Mouse (Mus musculus): Measurements from ENCODE around the gene Calm3.

Gene Calm3

DNA sequence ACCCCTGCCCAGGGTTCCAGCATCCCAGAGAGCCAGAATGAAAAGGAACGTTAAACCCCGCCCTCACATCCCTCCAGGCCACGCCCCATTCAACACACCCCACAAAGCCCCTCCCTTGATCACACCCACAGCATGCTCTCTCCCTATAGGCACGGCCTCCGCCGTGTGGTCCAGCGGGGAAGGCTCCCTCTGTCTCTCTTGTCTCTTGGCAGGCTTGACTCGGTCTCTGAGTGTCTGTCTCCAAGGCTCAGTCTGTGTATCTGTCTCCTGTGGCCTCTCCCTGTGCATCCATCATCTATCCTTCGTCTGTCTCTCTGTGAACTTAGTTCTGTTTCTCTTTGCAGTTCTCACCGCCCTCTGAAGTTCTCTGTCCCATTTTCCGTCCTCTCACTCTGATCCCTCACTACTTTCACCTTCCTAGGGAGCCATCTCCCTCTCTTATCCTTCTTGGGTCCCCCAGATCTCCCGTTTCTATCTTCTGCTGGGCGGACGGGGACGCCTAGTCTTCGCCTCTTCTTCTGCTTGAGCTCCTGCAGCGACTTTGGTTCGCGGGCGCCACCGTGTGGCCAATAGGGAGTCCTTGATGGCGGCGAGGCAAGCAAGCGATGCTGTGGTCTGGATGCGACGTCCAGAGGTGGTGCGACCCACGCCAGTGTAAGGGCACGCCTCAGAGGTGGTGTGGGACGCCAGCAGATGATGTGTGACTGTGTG lies 32.1 kb downstream of the Calm3 start, which contains the start of gene Gng8:
Gng8 (plus strand) TSS at position 146 of the 711 bp plus-strand sequence.
- DNase-seq (ENCODE audit: low read depth, low spot score), result peak; percentile 92

DNA sequence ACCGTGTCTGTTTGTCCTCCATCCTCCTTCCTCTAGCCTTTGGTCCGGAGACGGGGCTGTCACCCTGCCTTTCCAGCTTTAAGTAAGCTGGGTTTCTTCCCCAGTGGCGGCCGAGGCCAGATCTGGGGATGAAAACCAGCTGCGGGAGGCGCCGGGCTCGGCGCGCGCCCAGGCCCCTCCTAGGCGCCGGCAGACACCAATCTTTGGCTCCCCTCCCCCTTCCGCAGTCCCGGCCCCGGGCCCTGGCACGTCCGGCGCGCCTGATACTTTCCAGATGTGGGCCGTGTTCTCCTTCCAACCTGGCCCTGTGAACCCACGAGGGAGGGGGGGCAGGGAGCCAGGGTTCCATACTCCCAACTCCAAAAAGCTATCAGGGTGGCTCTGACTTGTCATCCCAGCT lies 33.0 kb downstream of the Calm3 start:
- no peak for DNase-seq (ENCODE audit: low read depth, low spot score)

- no peak for DNase-seq (ENCODE audit: low read depth, low spot score)
Measured at GRCm38 (mm10) chr7:16890536-16890935, 33.4 kb downstream of the Calm3 start.

GRCm38 (mm10) chr7:16885905-16886304 lies 38.0 kb downstream of the Calm3 start:
- no peak for DNase-seq (ENCODE audit: low read depth, low spot score)

GRCm38 (mm10) chr7:16885271-16885776 lies 38.6 kb downstream of the Calm3 start:
- DNase-seq (ENCODE audit: low read depth, low spot score), result peak; percentile 43

DNA sequence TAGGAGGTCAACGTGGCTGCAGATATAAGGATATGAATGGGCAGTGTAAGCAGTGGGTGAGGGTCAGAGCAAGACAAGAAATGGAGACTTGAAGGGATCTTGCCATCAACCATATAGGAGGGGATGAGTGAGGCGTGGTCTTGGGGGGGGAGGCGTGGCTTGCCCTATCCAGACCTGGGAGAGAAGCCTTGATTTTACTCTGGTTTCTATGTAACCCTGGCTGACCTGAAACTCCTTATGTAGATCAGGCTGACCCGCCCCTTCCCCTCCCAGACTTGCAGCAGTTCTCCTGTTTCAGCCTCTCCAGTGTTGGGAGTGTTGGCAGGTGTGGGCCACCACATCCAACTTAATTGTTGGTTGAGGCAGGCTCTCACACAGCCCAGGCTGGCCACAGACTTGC lies 39.6 kb downstream of the Calm3 start:
- no peak for DNase-seq (ENCODE audit: low read depth, low spot score)

DNA sequence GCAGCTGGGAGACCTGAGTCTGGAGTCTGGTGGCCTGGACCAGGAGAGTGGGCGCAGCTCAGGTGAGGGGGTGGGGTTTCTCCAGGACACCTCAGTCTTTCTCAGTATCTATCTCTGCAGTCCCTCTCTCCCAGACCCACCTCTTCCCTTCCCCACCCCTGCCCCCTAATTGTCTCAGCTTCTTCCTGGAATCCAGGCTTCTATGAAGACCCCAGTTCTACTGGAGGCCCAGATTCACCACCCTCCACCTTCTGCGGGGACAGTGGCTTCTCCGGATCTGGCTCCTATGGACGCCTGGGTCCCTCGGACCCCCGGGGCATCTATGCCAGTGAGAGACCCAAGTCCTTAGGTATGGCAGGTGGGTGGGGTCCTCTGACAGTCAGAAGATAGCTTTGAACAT lies 40.8 kb downstream of the Calm3 start:
- no peak for DNase-seq (ENCODE audit: low read depth, low spot score)

DNA sequence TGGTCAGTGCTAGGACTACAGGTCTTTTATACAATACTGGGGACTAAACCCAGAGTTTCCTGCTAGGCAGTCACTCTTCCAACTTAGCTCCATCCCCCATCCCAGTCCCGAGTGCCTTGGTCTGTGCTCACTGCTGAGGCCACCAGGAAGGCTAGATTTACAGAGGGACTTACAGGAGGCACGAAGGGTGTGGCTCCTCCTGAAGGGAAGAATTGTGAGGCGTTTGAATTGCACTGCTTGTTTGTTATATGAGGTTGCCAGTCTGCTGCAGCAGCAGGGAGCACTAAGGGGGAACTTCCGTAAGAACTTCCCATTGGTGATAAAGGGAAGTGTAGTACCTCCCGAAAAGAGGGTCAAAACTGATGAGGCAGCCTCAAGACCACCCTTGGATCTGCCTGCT lies 43.3 kb downstream of the Calm3 start:
- DNase-seq (ENCODE audit: low read depth, low spot score), result peak; percentile 63

- DNase-seq (ENCODE audit: low read depth, low spot score), result peak; percentile 70
Measured at GRCm38 (mm10) chr7:16879796-16880547, 43.9 kb downstream of the Calm3 start.

- no peak for DNase-seq (ENCODE audit: low read depth, low spot score)
Measured at GRCm38 (mm10) chr7:16877717-16878116, 46.2 kb downstream of the Calm3 start.

DNA sequence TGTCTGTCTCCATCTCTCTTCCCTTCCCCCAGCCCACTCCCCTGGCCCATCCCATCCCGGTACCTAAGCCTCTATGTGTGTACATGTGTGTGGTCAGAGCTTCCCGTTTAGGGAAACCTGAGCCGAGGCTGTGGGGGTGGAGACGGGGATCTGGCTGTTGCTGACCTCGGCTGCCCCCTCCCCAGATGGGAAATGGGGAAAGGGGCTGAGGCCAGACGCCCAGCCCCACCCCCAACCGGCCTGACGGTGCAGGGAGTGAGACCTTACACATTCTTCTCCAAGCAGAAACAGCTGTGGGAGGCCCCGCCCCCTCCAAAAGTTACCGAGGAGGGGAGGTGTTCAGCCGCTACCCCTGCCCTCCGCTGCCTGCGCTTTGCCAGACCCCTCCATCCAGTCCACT lies 47.3 kb downstream of the Calm3 start:
- peak; percentile 43 for DNase-seq (ENCODE audit: low read depth, low spot score)

DNA sequence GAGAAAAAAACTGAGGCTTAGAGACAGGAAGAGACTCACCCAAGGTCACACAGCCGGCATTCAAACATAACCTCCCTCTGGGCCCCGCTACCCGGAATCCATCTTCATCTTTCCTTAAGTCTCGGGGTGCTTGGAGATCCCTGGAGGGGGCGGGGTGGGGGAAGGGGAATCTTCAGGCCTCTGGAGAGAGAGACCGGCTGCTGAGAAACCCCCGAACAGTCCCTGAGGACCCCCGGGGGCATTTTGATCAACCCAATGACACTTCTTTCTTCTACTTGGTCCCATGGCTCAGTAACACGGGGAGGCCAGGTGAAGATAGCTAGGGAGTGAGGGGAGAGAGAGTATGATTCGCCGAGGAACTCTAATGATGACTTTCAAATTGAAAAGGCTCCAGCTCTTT lies 47.9 kb downstream of the Calm3 start:
- DNase-seq (ENCODE audit: low read depth, low spot score), result no peak

- no peak for DNase-seq (ENCODE audit: low read depth, low spot score)
Measured at GRCm38 (mm10) chr7:16875326-16875725, 48.6 kb downstream of the Calm3 start.

- DNase-seq (ENCODE audit: low read depth, low spot score), result no peak
Measured at GRCm38 (mm10) chr7:16875310-16875325, 48.8 kb downstream of the Calm3 start, which contains the start of gene Dact3. Gene Dact3, plus strand, starts transcription at chr7:16875317.

GRCm38 (mm10) chr7:16874756-16875309 lies 49.1 kb downstream of the Calm3 start:
- DNase-seq (ENCODE audit: low read depth, low spot score), result peak; percentile 99

DNA sequence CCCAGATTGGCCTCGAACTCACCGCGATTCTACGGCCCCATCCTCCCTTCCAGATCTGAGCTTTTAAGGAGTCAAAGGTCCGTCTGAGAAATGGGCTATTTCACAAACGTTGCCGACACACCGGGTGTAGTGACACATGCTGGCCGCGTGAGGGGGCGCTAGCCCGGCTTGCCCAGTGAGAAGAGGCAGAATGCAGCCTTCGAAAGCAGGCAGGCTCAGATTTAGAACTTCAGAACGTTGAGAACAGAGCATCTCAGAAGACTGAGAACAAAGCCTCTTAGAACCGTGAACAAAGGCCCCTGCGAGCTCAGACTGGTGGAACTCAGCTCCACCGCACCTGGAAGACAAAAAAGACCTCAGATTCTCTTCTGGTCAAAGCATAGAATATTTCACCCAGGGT lies 49.7 kb downstream of the Calm3 start:
- peak; percentile 88 for DNase-seq (ENCODE audit: low read depth, low spot score)

- DNase-seq (ENCODE audit: low read depth, low spot score), result no peak
Measured at GRCm38 (mm10) chr7:16873392-16873791, 50.5 kb downstream of the Calm3 start.

GRCm38 (mm10) chr7:16872478-16872877 lies 51.4 kb downstream of the Calm3 start:
- DNase-seq (ENCODE audit: low read depth, low spot score), result no peak

DNA sequence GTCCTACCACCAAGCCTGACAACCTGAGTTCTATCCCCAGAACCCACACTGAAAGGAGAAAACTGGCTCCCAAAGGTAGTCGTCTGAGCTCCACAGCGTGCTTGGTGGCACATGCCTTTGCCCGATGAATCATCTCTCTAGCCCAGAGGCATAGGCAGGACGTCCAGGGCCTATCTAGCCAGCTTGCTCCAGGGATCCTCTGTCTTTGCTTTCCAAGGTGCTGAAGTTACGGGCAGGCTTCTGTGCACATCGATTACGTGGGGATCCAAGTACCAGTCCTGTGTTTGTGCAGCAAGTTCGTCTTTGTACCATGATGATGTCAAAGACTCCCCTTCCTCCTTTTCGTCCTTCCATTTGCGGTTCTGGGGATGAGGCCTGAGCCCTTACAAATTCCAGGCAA lies 52.3 kb downstream of the Calm3 start:
- DNase-seq (ENCODE audit: low read depth, low spot score), result no peak

- DNase-seq (ENCODE audit: low read depth, low spot score), result peak; percentile 97
Measured at GRCm38 (mm10) chr7:16869497-16869896, 54.4 kb downstream of the Calm3 start.

- DNase-seq (ENCODE audit: low read depth, low spot score), result no peak
Measured at GRCm38 (mm10) chr7:16867488-16867887, 56.4 kb downstream of the Calm3 start.
